Mouse (Mus musculus) Patski (cell line): ENCODE data around the gene Tsx. TPM values are rescaled to one million over a fixed set of nuclear protein-coding genes. Genes with fewer than 3 reads are reported as not detected.
"Not testable (repeated sequence)": the region's sequence is repeated elsewhere in the genome, so short reads cannot be mapped to it uniquely, and the experiment has no call there.

Experiments
- ATAC-seq: fragments of 100-300 bp; one replicate; pipeline ENCODE4 v1.8.0; 2021
- CTCF ChIA-PET: fragments of 350-600 bp; sonication (Branson Sonifier 250); formaldehyde crosslinking; loops from one replicate; lab custom pipeline; 2022; ENCODE audit warnings: inconsistent platforms; lab: Charles Lee
- POLR2A ChIA-PET: fragments of 350-600 bp; sonication (Branson Sonifier 250); formaldehyde crosslinking; loops from one replicate; lab custom pipeline; 2022; ENCODE audit warnings: antibody characterized with exemption, inconsistent platforms; lab: Charles Lee
- DNase-seq: peaks from one replicate; pipeline ENCODE4 v3.0.0-alpha.2; 2011; ENCODE audit warnings: low read depth, low spot score
- H3K27me3 ChIP-seq: fragments of 371-371 bp; one replicate; pipeline ENCODE4 v1.5.1; 2021
- CTCF ChIP-seq: fragments of 100-300 bp; IDR thresholded peaks from one replicate; pipeline ENCODE4 v1.5.1; 2021
- in situ Hi-C: fragments of 300-500 bp; cut with MboI; formaldehyde crosslinking; loops from 3 replicates; pipeline ENCODE4 v1.11.1; 2018; ENCODE audit warnings: low pct_unique_long_range_greater_than_20kb, mixed read lengths
- polyA plus RNA-seq: library from polyadenylated mRNA; unstranded; gene quantifications from one replicate; pipeline ENCODE4 v1.2.3, GENCODE M21; 2021

The Tsx gene
- polyA plus RNA-seq, 1 experiment from 2014 or later, result 0.27 TPM

DNA sequence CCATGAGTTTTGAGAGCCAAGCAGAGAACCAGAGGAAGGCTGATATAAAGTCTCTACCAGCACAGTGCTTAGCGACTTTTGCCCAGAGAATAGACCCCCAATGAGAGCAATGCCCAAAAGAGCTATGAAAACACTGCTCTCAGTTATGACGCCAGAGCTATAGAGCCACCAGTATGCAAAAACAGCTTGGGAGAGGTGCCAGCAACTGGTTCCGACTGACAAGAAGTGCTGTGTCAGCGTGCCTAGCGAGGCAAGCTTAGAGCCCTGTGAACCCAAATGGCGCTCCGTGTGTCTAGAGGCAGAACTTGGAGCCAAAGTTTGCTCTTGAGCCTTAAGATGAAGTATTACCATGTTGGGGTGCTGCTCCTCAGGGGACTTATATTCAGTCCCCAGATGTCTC lies 13.4 kb downstream of the Tsx start:
- peaks cover 60% of the 10 kb centered on the region for H3K27me3 ChIP-seq
- in situ Hi-C loops, result no loop called here
- ChIA-PET POLR2A (no interaction called here), CTCF (no interaction called here)
- no peak for TF ChIP-seq CTCF
- no peak for ATAC-seq
- DNase-seq, result no peak

GRCm38 (mm10) chrX:103432293-103432692 lies 18.0 kb downstream of the Tsx start:
- POLR2A ChIA-PET, result no interaction called here
- in situ Hi-C loops, result no loop called here
- no peak for DNase-seq
- CTCF ChIA-PET, result no interaction called here
- TF ChIP-seq CTCF, result no peak
- H3K27me3 ChIP-seq, result peaks cover 54% of the 10 kb centered on the region
- ATAC-seq, result no peak

GRCm38 (mm10) chrX:103438023-103438422 lies 23.8 kb downstream of the Tsx start:
- no peak for ATAC-seq
- in situ Hi-C loops, result loop anchor here (5.0 kb wide), 1 partner anchor 181 kb away; no protein-coding TSS in a partner anchor
- TF ChIP-seq CTCF, result no peak
- POLR2A ChIA-PET, result no interaction called here
- peaks cover 50% of the 10 kb centered on the region for H3K27me3 ChIP-seq
- CTCF ChIA-PET, result interaction anchor here (1.9 kb wide), 1 partner anchor 179 kb away, joined by 7 read pairs; no protein-coding TSS in a partner anchor
- no peak for DNase-seq

- CTCF ChIA-PET, result interaction anchor here (0.8 to 4.8 kb wide), 14 partner anchors 11 to 182 kb away, joined by 3 to 23 read pairs (median 4); partner anchors contain the start of gene Gm26992
- in situ Hi-C loops, result no loop called here
- POLR2A ChIA-PET, result no interaction called here
- peak; percentile 65 for TF ChIP-seq CTCF
- ATAC-seq (no peak), DNase-seq (no peak)
- peaks cover 55% of the 10 kb centered on the region for H3K27me3 ChIP-seq
Measured at GRCm38 (mm10) chrX:103440803-103441202, 26.5 kb downstream of the Tsx start.

- H3K27me3 ChIP-seq, result peaks cover 67% of the 10 kb centered on the region
- in situ Hi-C loops, result no loop called here
- DNase-seq (no peak), ATAC-seq (no peak)
- POLR2A ChIA-PET, result no interaction called here
- TF ChIP-seq CTCF, result peak; percentile 67
- CTCF ChIA-PET, result interaction anchor here (0.8 to 4.8 kb wide), 6 partner anchors 19 to 185 kb away, joined by 3 to 23 read pairs (median 3); partner anchors contain the start of gene Tsx
Measured at GRCm38 (mm10) chrX:103443755-103444154, 29.5 kb downstream of the Tsx start.

DNA sequence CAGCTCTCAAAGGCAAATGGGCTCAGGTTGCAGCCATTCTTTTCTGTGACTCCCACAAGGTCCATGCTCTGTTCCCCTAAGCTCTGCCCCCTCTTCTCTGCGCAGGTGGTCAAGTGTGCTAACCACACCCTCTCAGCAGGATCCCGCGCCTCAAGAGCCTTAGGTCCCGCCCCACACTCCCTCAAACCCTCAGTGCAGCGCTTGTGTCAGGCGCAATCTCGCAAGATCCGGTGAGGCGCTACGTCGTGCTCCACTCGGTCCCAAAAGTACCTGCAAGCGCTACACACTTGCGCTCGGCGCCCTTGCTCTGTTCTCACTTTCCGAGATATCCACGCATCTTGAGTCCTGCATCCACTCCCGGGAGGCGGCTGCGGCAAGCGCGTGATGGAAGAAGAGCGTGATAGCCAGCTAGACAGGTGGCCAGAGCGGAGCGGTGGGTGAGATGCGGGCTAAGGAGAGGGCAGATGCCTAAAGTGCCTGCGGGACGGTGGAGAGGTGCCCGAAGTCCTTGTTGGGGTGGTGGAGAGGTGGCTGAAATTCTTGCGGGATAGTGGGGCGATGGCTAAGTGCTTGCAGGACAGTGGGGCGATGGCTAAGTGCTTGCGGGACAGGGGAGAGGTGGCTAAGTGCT lies 33.4 kb downstream of the Tsx start:
- DNase-seq, result no peak
- H3K27me3 ChIP-seq, result peaks cover 71% of the 10 kb centered on the region
- in situ Hi-C loops, result no loop called here

DNA sequence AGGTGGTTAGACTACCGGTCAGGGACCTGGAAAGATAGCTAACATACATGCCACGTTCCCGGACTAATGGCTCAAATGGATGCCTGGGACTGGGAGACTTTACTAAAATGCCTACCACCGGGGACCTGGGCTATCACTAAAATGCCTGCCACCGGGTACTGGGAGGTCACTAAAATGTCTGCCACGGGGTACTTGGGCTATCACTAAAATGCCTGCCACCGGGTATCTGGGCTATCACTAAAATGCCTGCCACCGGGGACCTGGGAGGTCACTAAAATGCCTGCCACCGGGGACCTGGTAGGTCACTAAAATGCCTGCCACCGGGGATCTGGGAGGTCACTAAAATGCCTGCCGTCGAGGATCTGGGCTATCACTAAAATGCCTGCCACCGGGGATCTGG lies 34.2 kb downstream of the Tsx start:
- in situ Hi-C loops, CTCF ChIA-PET, DNase-seq, ATAC-seq, POLR2A ChIA-PET: not testable (repeated sequence)
- H3K27me3 ChIP-seq, result peaks cover 66% of the 10 kb centered on the region

More for the DNA sequence above, 33.4 kb downstream of the Tsx start:
- no peak for ATAC-seq
- ChIA-PET CTCF (interaction anchor here (2.5 kb wide), 1 partner anchor 188 kb away, joined by 5 read pairs; no protein-coding TSS in a partner anchor), POLR2A (no interaction called here)
- no peak for TF ChIP-seq CTCF

GRCm38 (mm10) chrX:103448943-103449722 lies 34.9 kb downstream of the Tsx start:
- POLR2A ChIA-PET, CTCF ChIA-PET, ATAC-seq, in situ Hi-C loops, DNase-seq: not testable (repeated sequence)
- H3K27me3 ChIP-seq, result peaks cover 64% of the 10 kb centered on the region

DNA sequence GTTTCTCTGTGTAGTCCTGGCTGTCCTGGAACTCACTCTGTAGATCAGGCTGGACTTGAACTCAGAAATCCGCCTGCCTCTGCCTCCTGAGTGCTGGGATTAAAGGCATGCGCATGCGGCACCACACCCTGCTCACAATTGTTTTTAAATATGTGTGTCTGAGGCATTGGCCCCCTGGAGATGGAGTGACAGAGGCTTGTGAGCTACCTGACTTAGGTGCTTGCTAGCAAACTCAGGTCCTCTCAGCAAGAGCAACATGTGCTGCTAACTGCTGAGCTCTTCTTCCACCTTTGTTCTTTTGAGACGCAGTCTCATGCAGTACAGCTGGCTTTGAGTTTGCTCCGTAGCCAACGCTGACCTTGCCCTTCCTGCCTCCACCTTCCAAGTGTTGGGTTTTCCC lies 38.5 kb downstream of the Tsx start:
- TF ChIP-seq CTCF, result no peak
- no peak for ATAC-seq
- CTCF ChIA-PET, result no interaction called here
- POLR2A ChIA-PET, result no interaction called here
- peaks cover 31% of the 10 kb centered on the region for H3K27me3 ChIP-seq
- DNase-seq, result no peak
- in situ Hi-C loops, result no loop called here

GRCm38 (mm10) chrX:103460056-103460455 lies 45.8 kb downstream of the Tsx start:
- no peak for DNase-seq
- peak; percentile 48 for TF ChIP-seq CTCF
- in situ Hi-C loops, result no loop called here
- POLR2A ChIA-PET, result no interaction called here
- CTCF ChIA-PET, result interaction anchor here (1.2 kb wide), 1 partner anchor 23 kb away, joined by 3 read pairs; no protein-coding TSS in a partner anchor
- no peaks in the 10 kb centered on the region for H3K27me3 ChIP-seq
- no peak for ATAC-seq

DNA sequence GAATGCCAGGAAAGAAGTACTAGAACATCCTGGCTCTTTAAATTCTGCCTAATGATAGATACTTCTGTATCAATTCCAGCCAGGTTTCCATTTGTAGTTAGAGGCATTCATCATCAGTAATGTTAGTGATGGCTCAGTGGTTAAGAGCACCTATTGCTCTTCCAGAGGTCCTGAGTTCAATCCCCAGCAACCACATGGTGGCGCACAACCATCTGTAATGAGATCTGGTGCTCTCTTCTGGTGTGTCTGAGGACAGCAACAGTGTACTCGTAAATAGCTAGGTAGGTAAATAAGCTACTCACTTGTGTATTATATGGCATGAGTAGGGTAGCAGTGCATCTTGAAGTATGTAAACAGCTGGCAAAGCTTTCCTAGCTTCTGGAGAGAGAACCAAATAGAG lies 54.7 kb downstream of the Tsx start:
- TF ChIP-seq CTCF, result peak; percentile 53
- in situ Hi-C loops, result no loop called here
- POLR2A ChIA-PET, result no interaction called here
- ATAC-seq (no peak), DNase-seq (no peak)
- peaks cover 9% of the 10 kb centered on the region for H3K27me3 ChIP-seq
- CTCF ChIA-PET, result no interaction called here
